Mouse (Mus musculus) thymus, adult 2 months (tissue): ENCODE results near the gene Abl2.

Experiments
- CTCF ChIP-seq: fragments of 200-500 bp; IDR thresholded peaks from 2 replicates; pipeline ENCODE4 v1.5.1; 2012; ENCODE audit warnings: mild to moderate bottlenecking, control low read depth, low read length, moderate library complexity, borderline replicate concordance; ENCODE audit not compliant: control insufficient read depth, poor library complexity, insufficient read depth; ENCODE audit errors: extremely low read depth
- POLR2A ChIP-seq: fragments of 200-500 bp; IDR thresholded peaks from 2 replicates; pipeline ENCODE4 v1.6.1; 2012; ENCODE audit warnings: mild to moderate bottlenecking, low read length, control low read depth, moderate library complexity; ENCODE audit not compliant: control insufficient read depth, poor library complexity, insufficient read depth; ENCODE audit errors: extremely low read depth

DNA sequence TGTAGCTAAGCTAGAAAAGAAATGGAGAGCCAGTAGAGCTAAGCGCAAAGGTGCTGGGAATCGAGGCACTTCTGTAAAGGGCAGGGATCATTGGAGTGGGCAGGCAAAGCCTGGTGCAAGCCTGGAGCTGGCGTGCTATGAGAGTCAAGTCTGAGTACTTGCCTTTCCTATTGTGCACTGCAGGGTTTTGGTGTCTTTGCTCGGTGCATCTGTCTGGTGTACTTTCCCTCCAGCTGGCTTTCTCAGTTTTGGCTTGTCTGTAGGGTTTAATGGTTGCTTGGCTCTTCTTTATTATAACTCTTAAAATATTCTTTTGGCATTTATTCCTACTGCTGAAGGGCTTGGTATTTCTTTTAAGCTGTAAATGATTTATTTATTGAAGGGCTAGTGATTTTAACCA, 14.4 kb downstream of the Abl2 start:
- TF ChIP-seq CTCF (no peak), POLR2A (no peak)
